19 mouse cellular contexts compared by ENCODE assay signal in the genomic region with DNA sequence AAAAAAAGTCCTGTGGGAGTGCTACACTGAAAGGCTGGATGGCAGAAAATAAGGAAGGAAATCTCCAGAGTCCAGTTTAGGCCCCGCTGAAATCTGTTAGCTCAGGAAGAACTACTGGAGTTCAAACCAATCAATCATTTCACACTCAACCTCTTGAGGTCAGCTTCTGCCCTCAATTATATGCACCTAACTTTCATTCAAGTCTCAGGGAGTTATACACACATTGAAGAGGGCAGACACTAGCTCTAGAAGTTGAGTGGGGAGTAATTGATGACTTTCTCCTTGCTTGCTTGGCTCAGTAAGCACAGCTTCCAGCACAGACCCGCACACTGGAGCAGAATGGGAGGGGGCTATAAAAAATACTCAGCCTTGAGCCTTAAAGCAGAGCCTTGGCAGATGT.
DNase-seq lines count a peak whose midpoint lies in the region; ATAC-seq and TF ChIP-seq lines count a peak whose summit lies in the region.
"Had no signal": no experiment of that assay in that cellular context is flagged by ENCODE, and none has a peak within 500 bp of the region (broad histone marks: within the 10 kb centered on the region; RNA-seq: fewer than 3 reads in every experiment).

No protein-coding gene starts in this region.

- H3K4me1 ChIP-seq in kidney, postnatal 0 days (replicated peaks; ENCODE audit: insufficient read depth, low read length): no peaks in the 10 kb centered on the region
- H3K4me1 ChIP-seq in neural tube, embryonic 14.5 days (ENCODE audit: control insufficient read depth, insufficient read depth, low read length): no peaks in the 10 kb centered on the region
- H3K4me1 ChIP-seq: embryonic facial prominence, embryonic 15.5 days; forebrain, embryonic 15.5 days; heart, embryonic 12.5 days; hindbrain, embryonic 10.5 days had no signal

- no peaks in the 10 kb centered on the region for H3K27me3 ChIP-seq in kidney, postnatal 0 days (ENCODE audit: insufficient read depth, low read length)
- H3K27me3 ChIP-seq in neural tube, embryonic 14.5 days (ENCODE audit: control insufficient read depth, insufficient read depth, low read length): no peaks in the 10 kb centered on the region
- H3K27me3 ChIP-seq: embryonic facial prominence, embryonic 15.5 days; forebrain, embryonic 15.5 days; heart, embryonic 12.5 days had no signal

- H3K9ac ChIP-seq in kidney, postnatal 0 days (ENCODE audit: low read depth, low read length): no peak overlapping the region
- H3K9ac ChIP-seq in neural tube, embryonic 14.5 days (replicated peaks; ENCODE audit: low read depth, low read length): no peak overlapping the region
- H3K9ac ChIP-seq: embryonic facial prominence, embryonic 15.5 days; forebrain, embryonic 15.5 days; heart, embryonic 12.5 days; hindbrain, embryonic 14.5 days had no signal

- no peak overlapping the region for H3K27ac ChIP-seq in kidney, postnatal 0 days
- no peak overlapping the region for H3K27ac ChIP-seq in neural tube, embryonic 14.5 days (ENCODE audit: low read depth, low read length)
- H3K27ac ChIP-seq: embryonic facial prominence, embryonic 15.5 days; forebrain, embryonic 15.5 days; hindbrain, embryonic 10.5 days; hindbrain, embryonic 14.5 days had no signal

- DNase-seq in kidney, postnatal 0 days (ENCODE audit: low spot score): peak; percentile 68
- no peak for DNase-seq in kidney, postnatal 10 days
- no peak for DNase-seq in neural tube, embryonic 10.5 days (ENCODE audit: extremely low spot score, low spot score)
- DNase-seq in embryo, embryonic 11 days: peak; percentile 38
- DNase-seq in mesoderm, embryonic 11.5 days (ENCODE audit: low read depth, low spot score): peak; percentile 61
- no peak for DNase-seq in right cerebral cortex, postnatal 36 days (ENCODE audit: low spot score in 2 of 2)
- DNase-seq: adrenal gland, adult 2 months; adrenal gland, postnatal 25 days; cerebellum, adult 2 months; cerebellum, postnatal 10 days; gastrocnemius, postnatal 14 days had no signal

- no peak overlapping the region for H3K4me3 ChIP-seq in kidney, postnatal 0 days (replicated peaks; ENCODE audit: low read depth, low read length)
- no peak overlapping the region for H3K4me3 ChIP-seq in neural tube, embryonic 14.5 days (ENCODE audit: low read depth, low read length)
- H3K4me3 ChIP-seq: embryonic facial prominence, embryonic 15.5 days; erythroblast, embryonic 14.5 days; forebrain, embryonic 15.5 days; heart, embryonic 12.5 days; hindbrain, embryonic 10.5 days had no signal

- TF ChIP-seq CTCF in kidney, postnatal 0 days (IDR thresholded peaks at IDR 0.05; ENCODE audit: low read depth): no peak

- 5% methylated on average over 2 of the region's 2 CpGs for WGBS in kidney, postnatal 0 days
- WGBS in neural tube, embryonic 14.5 days: 31% methylated on average over 2 of the region's 2 CpGs

- H3K4me2 ChIP-seq in kidney, postnatal 0 days (ENCODE audit: low read length): no peak overlapping the region
- no peak overlapping the region for H3K4me2 ChIP-seq in neural tube, embryonic 14.5 days (ENCODE audit: low read depth, low read length)
- H3K4me2 ChIP-seq: embryonic facial prominence, embryonic 15.5 days; forebrain, embryonic 15.5 days; heart, embryonic 12.5 days; hindbrain, embryonic 14.5 days had no signal

- H3K9me3 ChIP-seq in kidney, postnatal 0 days (replicated peaks; ENCODE audit: low read length): no peaks in the 10 kb centered on the region
- H3K9me3 ChIP-seq in neural tube, embryonic 14.5 days (ENCODE audit: control insufficient read depth, low read length): no peaks in the 10 kb centered on the region
- H3K9me3 ChIP-seq: embryonic facial prominence, embryonic 15.5 days; forebrain, embryonic 15.5 days; heart, embryonic 12.5 days; hindbrain, embryonic 10.5 days had no signal

- ATAC-seq in kidney, postnatal 0 days (replicated peaks; ENCODE audit: low FRiP score, low read depth): 0 out of 2 replicates have a peak, but pooled peaks have one; percentile 21
- peak; percentile 54; the same call in 1 of the 2 replicates for ATAC-seq in neural tube, embryonic 14.5 days (ENCODE audit: low read depth)
- ATAC-seq in frontal cortex, adult (ENCODE audit: low TSS enrichment): no peak
- ATAC-seq: forebrain, embryonic 15.5 days had no signal

- no peaks in the 10 kb centered on the region for H3K36me3 ChIP-seq in kidney, postnatal 0 days (ENCODE audit: insufficient read depth, low read length)
- H3K36me3 ChIP-seq in neural tube, embryonic 14.5 days (ENCODE audit: control insufficient read depth, insufficient read depth, low read length): no peaks in the 10 kb centered on the region
- H3K36me3 ChIP-seq: embryonic facial prominence, embryonic 15.5 days; forebrain, embryonic 15.5 days; heart, embryonic 12.5 days; hindbrain, embryonic 10.5 days had no signal

Comparison
In these comparisons a context has a peak if more than half of its experiments do, and no peak if none do; other contexts are left out.
1. DNase-seq: peak in kidney, postnatal 0 days (single experiment), embryo, embryonic 11 days (single experiment) and mesoderm, embryonic 11.5 days (single experiment); none in kidney, postnatal 10 days (single experiment), neural tube, embryonic 10.5 days (single experiment) and right cerebral cortex, postnatal 36 days (0 of 2).